Mouse (Mus musculus) cortical plate, adult 2 months (tissue): ENCODE data around the gene Flt3l.

Experiments
- CTCF ChIP-seq: fragments of 200-500 bp; IDR thresholded peaks from 2 replicates; pipeline ENCODE4 v1.5.1; 2011; ENCODE audit warnings: mild to moderate bottlenecking, control low read depth, low read length; ENCODE audit not compliant: insufficient read depth; ENCODE audit errors: extremely low read depth
- POLR2A ChIP-seq: fragments of 200-500 bp; IDR thresholded peaks from 2 replicates; pipeline ENCODE4 v1.6.1; 2011; ENCODE audit warnings: mild to moderate bottlenecking, low read length, control low read depth; ENCODE audit not compliant: insufficient read depth; ENCODE audit errors: extremely low read depth

DNA sequence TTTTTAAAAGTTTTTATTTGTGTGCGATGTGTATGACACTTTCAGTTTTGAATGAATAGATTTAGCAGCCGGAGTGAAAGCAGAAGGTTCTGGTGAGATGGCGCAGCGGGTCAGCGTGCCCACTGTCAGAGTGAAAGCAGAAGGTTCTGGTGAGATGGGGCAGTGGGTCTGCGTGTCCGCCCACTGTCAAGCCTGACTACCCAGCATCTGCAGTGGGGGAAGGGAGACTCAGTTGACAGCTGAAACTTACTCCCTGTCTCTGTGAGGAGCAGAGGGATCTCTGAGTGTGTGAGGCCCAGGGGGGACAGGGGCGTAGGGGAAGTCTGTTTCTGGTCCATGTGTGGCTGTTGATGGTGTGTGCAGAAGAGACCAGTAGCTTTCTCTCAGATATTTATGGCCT is 18.7 kb downstream of the Flt3l start:
- TF ChIP-seq CTCF (no peak), POLR2A (no peak)
